Mouse (Mus musculus) intestine, postnatal 0 days (tissue): ENCODE measurements around the gene Wrb. TPM values are rescaled to one million over a fixed set of nuclear protein-coding genes. Genes with fewer than 3 reads are reported as not detected.
"Not testable (repeated sequence)": the region's sequence is repeated elsewhere in the genome, so short reads cannot be mapped to it uniquely, and the experiment has no call there.

Experiments used
- ATAC-seq: fragments of 200-750 bp; cut with Nextera tagmentation; 2 replicates; pipeline ENCODE4 v1.8.0; 2017; ENCODE audit warnings: mild to moderate bottlenecking, moderate TSS enrichment, moderate library complexity
- H3K27ac ChIP-seq: fragments of 300-500 bp; sonication (generic); 2 replicates; pipeline ENCODE4 v1.5.1; 2014; ENCODE audit warnings: mild to moderate bottlenecking, low read depth, low read length, moderate library complexity
- H3K27me3 ChIP-seq: fragments of 300-500 bp; sonication (generic); replicated peaks from 2 replicates; pipeline ENCODE4 v1.6.1; 2014; ENCODE audit warnings: low read length, mixed read lengths; ENCODE audit not compliant: control insufficient read depth, insufficient read depth
- H3K36me3 ChIP-seq: fragments of 300-500 bp; sonication (generic); 2 replicates; pipeline ENCODE4 v1.6.1; 2014; ENCODE audit warnings: mild to moderate bottlenecking, moderate library complexity; ENCODE audit not compliant: control insufficient read depth, insufficient read depth
- H3K4me1 ChIP-seq: fragments of 300-500 bp; sonication (generic); replicated peaks from 2 replicates; pipeline ENCODE4 v1.6.1; 2014; ENCODE audit warnings: antibody characterized with exemption, low read length, mixed read lengths; ENCODE audit not compliant: control insufficient read depth, insufficient read depth
- H3K4me2 ChIP-seq: fragments of 300-500 bp; sonication (generic); replicated peaks from 2 replicates; pipeline ENCODE4 v1.6.1; 2014; ENCODE audit warnings: low read depth, mild to moderate bottlenecking, moderate library complexity
- H3K4me3 ChIP-seq: fragments of 300-500 bp; sonication (generic); 2 replicates; pipeline ENCODE4 v1.5.1; 2014; ENCODE audit warnings: low read depth, low read length
- H3K9ac ChIP-seq: fragments of 300-500 bp; sonication (generic); 2 replicates; pipeline ENCODE4 v1.6.1; 2014; ENCODE audit warnings: mild to moderate bottlenecking, low read depth, low read length
- H3K9me3 ChIP-seq: fragments of 300-500 bp; sonication (generic); 2 replicates; pipeline ENCODE4 v1.6.1; 2016; ENCODE audit warnings: mixed run types; ENCODE audit not compliant: control insufficient read depth
- CTCF ChIP-seq: sonication (generic); IDR thresholded peaks from 2 replicates; pipeline ENCODE4 v1.5.1; 2016; ENCODE audit warnings: low read depth, mild to moderate bottlenecking, control low read depth, antibody characterized with exemption, moderate library complexity
- WGBS: fragments of 180-500 bp; shearing (Covaris S2); extraction: QIAGEN DNeasy Blood & Tissue Kit; methylation state at CpG from one replicate; pipeline ENCODE4 v1.1.7; 2014; 5-methylcytosine and 5-hydroxymethylcytosine counted together
- polyA plus RNA-seq: library from polyadenylated mRNA; unstranded; fragments of >200 nt; fragmentation: Nextera tagmentation; extraction: Ambion mirVana; gene quantifications from 2 replicates; pipeline ENCODE4 v1.2.1, GENCODE M21; 2015

The Wrb gene
- 18.3 and 18.5 TPM in 2 replicates for polyA plus RNA-seq

DNA sequence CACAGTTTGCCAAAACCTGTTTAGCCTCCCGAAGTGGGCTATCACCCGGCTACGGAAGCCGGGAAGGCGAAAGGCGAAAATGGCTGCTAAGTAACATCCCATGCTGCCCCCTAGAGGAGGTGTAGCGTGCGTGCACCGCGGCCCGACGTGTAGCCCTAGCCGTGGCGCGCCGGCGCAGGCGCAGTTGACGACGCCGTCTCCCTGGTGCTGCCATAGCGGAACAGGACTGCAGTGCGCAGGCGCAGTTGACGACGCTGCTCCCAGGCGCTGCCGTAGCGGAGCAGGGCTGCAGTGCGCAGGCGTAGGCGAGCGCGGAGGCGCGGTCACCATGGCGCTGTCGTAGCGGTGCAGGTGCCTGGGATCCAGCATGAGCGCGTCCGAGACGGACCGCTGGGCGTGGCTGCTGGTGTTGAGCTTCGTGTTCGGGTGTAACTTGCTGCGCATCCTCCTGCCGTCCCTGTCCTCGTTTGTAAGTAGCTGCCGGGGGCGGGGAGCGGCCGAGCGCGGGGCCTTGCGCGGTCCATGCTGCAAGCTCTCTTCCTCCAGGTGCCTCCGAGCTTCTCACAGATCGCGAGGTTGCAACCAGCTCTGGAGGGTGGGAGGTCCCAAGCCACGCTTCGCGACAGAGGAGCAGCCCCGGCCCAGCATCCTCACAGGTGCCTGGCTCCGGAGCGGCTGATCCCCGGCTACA lies at the start of gene Wrb:
Wrb (plus strand) TSS at position 298 of the 691 bp plus-strand sequence.
- under 1% methylated on average over 68 of the region's 68 CpGs for WGBS
- Histone ChIP-seq H3K9me3 (no peaks in the 10 kb centered on the region), H3K27me3 (no peaks in the 10 kb centered on the region), H3K27ac (peak within 1 kb of the TSS; percentile 50; the same call in 1 of the 2 replicates), H3K9ac (peak within 1 kb of the TSS; percentile 53; the same call in 1 of the 2 replicates), H3K36me3 (0 out of 2 replicates have a peak, but pooled peaks cover 4% of the 10 kb centered on the region), H3K4me3 (peak within 1 kb of the TSS; percentile 81), H3K4me2 (peak within 1 kb of the TSS; percentile 99), H3K4me1 (no peaks in the 10 kb centered on the region; the same call in 1 of the 2 replicates)
- peak; percentile 99 for TF ChIP-seq CTCF
- ATAC-seq: peak; percentile 99

DNA sequence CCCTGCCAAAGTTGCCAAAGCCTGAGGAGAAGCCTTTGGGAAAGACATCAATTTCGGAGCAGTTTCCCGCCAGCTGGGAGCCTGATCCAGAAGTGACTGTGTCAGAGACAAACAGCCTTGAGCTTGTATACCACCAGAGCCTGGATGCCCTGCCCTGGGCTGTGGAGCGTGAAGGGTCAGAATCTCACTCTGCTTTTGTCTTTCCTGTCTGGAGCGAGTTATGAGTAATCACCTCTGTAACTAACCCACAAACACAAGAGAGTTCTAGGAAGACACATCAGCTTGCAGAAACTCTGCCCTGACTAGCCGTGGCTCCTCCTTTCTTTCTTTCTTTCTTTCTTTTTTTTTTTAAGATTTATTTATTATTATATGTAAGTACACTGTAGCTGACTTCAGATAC lies 49.2 kb upstream of the Wrb start:
- TF ChIP-seq CTCF: no peak
- no peak overlapping the region for H3K4me3 ChIP-seq
- ATAC-seq: no peak
- no peak overlapping the region for H3K9ac ChIP-seq
- 86% methylated on average over 5 of the region's 5 CpGs for WGBS
- H3K27me3 ChIP-seq: no peaks in the 10 kb centered on the region
- H3K27ac ChIP-seq: no peak overlapping the region
- no peaks in the 10 kb centered on the region for H3K36me3 ChIP-seq
- no peak overlapping the region for H3K4me2 ChIP-seq
- H3K9me3 ChIP-seq: no peaks in the 10 kb centered on the region
- H3K4me1 ChIP-seq: no peaks in the 10 kb centered on the region

DNA sequence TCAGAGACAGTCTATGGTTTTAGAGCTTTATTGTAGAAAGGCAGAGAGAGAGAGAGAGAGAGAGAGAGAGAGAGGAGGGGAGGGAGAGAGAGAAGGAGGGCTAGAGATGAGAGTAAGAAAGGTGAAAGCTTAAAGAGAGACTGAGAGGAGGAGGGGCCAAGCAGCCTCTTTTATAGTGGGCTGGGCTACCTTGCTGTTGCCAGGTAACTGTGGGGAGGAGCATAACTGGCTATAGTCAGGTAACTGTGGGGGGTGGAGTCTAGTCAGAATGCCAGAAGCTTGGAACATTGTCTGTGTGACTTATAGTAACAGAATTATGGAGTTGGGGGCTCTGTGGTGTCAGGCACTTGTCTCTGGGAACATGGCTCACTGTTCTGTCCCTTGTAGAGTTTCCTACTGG lies 47.4 kb upstream of the Wrb start:
- H3K9me3 ChIP-seq, ATAC-seq, H3K4me2 ChIP-seq, H3K4me1 ChIP-seq, H3K4me3 ChIP-seq, H3K27me3 ChIP-seq, H3K9ac ChIP-seq, H3K27ac ChIP-seq, H3K36me3 ChIP-seq: not testable (repeated sequence)

- Histone ChIP-seq H3K27me3 (no peaks in the 10 kb centered on the region), H3K36me3 (no peaks in the 10 kb centered on the region), H3K4me2 (no peak overlapping the region), H3K9ac (no peak overlapping the region), H3K4me3 (no peak overlapping the region), H3K9me3 (no peaks in the 10 kb centered on the region), H3K4me1 (no peaks in the 10 kb centered on the region), H3K27ac (no peak overlapping the region)
- TF ChIP-seq CTCF: peak; percentile 69
- 50% methylated on average over 2 of the region's 2 CpGs for WGBS
- no peak for ATAC-seq
Observed at GRCm38 (mm10) chr16:96103036-96103435, 42.2 kb upstream of the Wrb start.

DNA sequence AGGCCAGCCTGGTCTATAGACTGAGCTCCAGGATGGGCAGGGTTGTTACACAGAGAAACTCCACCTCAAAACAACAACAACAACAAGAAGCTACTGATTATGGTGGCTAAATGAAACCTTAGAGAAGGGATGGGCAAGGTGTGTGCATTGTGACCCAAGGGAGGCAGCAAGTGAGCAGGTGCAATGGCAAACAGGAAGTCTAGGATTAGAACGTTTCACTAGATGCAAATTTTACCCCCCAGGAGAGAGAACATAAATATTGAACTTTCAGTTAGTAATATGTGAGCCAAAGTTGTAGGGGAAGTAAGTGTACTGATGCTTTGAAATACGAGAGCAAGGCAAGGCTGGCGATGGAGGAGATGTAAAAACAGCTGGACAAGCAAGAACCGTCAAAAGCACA lies 35.5 kb upstream of the Wrb start:
- Histone ChIP-seq H3K27ac (no peak overlapping the region), H3K36me3 (no peaks in the 10 kb centered on the region), H3K4me2 (no peak overlapping the region), H3K27me3 (no peaks in the 10 kb centered on the region), H3K9me3 (no peaks in the 10 kb centered on the region), H3K4me1 (no peaks in the 10 kb centered on the region), H3K4me3 (no peak overlapping the region), H3K9ac (no peak overlapping the region)
- WGBS: 59% methylated on average over 4 of the region's 4 CpGs
- TF ChIP-seq CTCF: no peak
- ATAC-seq: no peak

GRCm38 (mm10) chr16:96110655-96111345 lies 34.4 kb upstream of the Wrb start:
- no peaks in the 10 kb centered on the region for H3K27me3 ChIP-seq
- no peak overlapping the region for H3K4me3 ChIP-seq
- H3K27ac ChIP-seq: no peak overlapping the region
- no peak overlapping the region for H3K4me2 ChIP-seq
- H3K9me3 ChIP-seq: no peaks in the 10 kb centered on the region
- no peaks in the 10 kb centered on the region for H3K36me3 ChIP-seq
- H3K9ac ChIP-seq: no peak overlapping the region
- WGBS: 78% methylated on average over 5 of the region's 5 CpGs
- no peak for ATAC-seq
- no peaks in the 10 kb centered on the region for H3K4me1 ChIP-seq
- TF ChIP-seq CTCF: no peak
